Mouse (Mus musculus) limb, embryonic 14.5 days (tissue): Measurements from ENCODE around the gene Krtap19-5. TPM values are rescaled to one million over a fixed set of nuclear protein-coding genes. Genes with fewer than 3 reads are reported as not detected.

ENCODE experiments used
- ATAC-seq: fragments of 200-750 bp; cut with Nextera tagmentation; 2 replicates; pipeline ENCODE4 v1.8.0; 2017; ENCODE audit warnings: low read depth, moderate number of reproducible peaks, moderate TSS enrichment; ENCODE audit not compliant: low FRiP score
- DNase-seq: peaks from one replicate; pipeline ENCODE4 v3.0.0-alpha.2; 2015; ENCODE audit warnings: low spot score
- H3K27ac ChIP-seq: fragments of 300-500 bp; sonication (generic); replicated peaks from 2 replicates; pipeline ENCODE4 v1.5.1; 2014; ENCODE audit warnings: low read depth, mild to moderate bottlenecking, low read length, moderate library complexity, mixed read lengths
- H3K27me3 ChIP-seq: fragments of 300-500 bp; sonication (generic); 2 replicates; pipeline ENCODE4 v1.6.1; 2014; ENCODE audit warnings: low read length, mixed read lengths; ENCODE audit not compliant: control insufficient read depth, insufficient read depth
- H3K36me3 ChIP-seq: fragments of 300-500 bp; sonication (generic); 2 replicates; pipeline ENCODE4 v1.6.1; 2014; ENCODE audit warnings: mild to moderate bottlenecking, low read length, moderate library complexity, mixed read lengths; ENCODE audit not compliant: control insufficient read depth, insufficient read depth
- H3K4me1 ChIP-seq: fragments of 300-500 bp; sonication (generic); 2 replicates; pipeline ENCODE4 v1.6.1; 2014; ENCODE audit warnings: antibody characterized with exemption, low read length, mixed read lengths; ENCODE audit not compliant: control insufficient read depth, insufficient read depth
- H3K4me2 ChIP-seq: fragments of 300-500 bp; sonication (generic); replicated peaks from 2 replicates; pipeline ENCODE4 v1.6.1; 2014; ENCODE audit warnings: low read depth, mild to moderate bottlenecking, low read length, moderate library complexity; ENCODE audit not compliant: severe bottlenecking
- H3K4me3 ChIP-seq: fragments of 300-500 bp; sonication (generic); replicated peaks from 2 replicates; pipeline ENCODE4 v1.5.1; 2014; ENCODE audit warnings: low read length
- H3K9ac ChIP-seq: fragments of 300-500 bp; sonication (generic); 2 replicates; pipeline ENCODE4 v1.6.1; 2014; ENCODE audit warnings: mild to moderate bottlenecking, low read depth, low read length, moderate library complexity; ENCODE audit not compliant: severe bottlenecking
- H3K9me3 ChIP-seq: fragments of 300-500 bp; sonication (generic); 2 replicates; pipeline ENCODE4 v1.6.1; 2016; ENCODE audit warnings: low read length; ENCODE audit not compliant: control insufficient read depth
- POLR2A ChIP-seq: fragments of 200-500 bp; IDR thresholded peaks from 2 replicates; pipeline ENCODE4 v1.8.0; 2012; ENCODE audit warnings: inconsistent platforms, mild to moderate bottlenecking, moderate library complexity, borderline replicate concordance; ENCODE audit not compliant: insufficient read depth, insufficient read length; ENCODE audit errors: extremely low read depth
- WGBS: fragments of 180-500 bp; shearing (Covaris S2); extraction: QIAGEN DNeasy Blood & Tissue Kit; methylation state at CpG from one replicate; pipeline ENCODE4 v1.1.7; 2014; 5-methylcytosine and 5-hydroxymethylcytosine counted together
- polyA plus RNA-seq, 2 experiments: library from polyadenylated mRNA; depleted of rRNA in 1 of 2; stranded (reverse) in 1 of 2; unstranded in 1 of 2; fragments of >200 nt; fragmentation: Nextera tagmentation in 1 of 2; extraction: Ambion mirVana in 1 of 2; gene quantifications; 2 replicates each; pipeline versions ENCODE4 v1.2.1 to v1.2.3; 2012 to 2014

The Krtap19-5 gene
- polyA plus RNA-seq, 2 experiments, result not detected

DNA sequence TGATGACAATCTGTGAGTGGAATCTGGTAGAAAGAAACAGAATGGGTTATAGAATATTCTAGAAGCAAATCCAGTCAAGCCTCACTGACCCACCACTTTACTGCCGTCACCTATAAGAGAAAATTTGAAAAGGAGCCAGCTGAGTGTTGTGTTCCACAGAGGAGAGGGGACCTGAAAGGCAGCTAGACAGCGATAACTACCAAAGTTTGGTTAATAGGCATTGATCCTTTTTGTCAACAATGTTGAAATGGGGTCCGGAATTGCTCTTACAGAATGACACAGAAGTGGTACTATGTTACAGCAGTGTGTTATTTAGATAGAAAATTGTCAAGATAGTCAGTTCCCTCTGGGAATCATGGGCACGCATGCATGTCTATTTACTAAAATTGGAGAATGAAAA is 47.7 kb downstream of the Krtap19-5 start:
- DNase-seq (no peak), ATAC-seq (no peak)
- no peak overlapping the region for H3K4me2 ChIP-seq
- H3K27ac ChIP-seq, result no peak overlapping the region
- 80% methylated on average over 4 of the region's 4 CpGs for WGBS
- H3K9me3 ChIP-seq, result no peaks in the 10 kb centered on the region
- H3K9ac ChIP-seq, result no peak overlapping the region
- no peaks in the 10 kb centered on the region for H3K27me3 ChIP-seq
- TF ChIP-seq POLR2A, result no peak
- H3K36me3 ChIP-seq, result no peaks in the 10 kb centered on the region
- H3K4me1 ChIP-seq, result no peaks in the 10 kb centered on the region
- no peak overlapping the region for H3K4me3 ChIP-seq

DNA sequence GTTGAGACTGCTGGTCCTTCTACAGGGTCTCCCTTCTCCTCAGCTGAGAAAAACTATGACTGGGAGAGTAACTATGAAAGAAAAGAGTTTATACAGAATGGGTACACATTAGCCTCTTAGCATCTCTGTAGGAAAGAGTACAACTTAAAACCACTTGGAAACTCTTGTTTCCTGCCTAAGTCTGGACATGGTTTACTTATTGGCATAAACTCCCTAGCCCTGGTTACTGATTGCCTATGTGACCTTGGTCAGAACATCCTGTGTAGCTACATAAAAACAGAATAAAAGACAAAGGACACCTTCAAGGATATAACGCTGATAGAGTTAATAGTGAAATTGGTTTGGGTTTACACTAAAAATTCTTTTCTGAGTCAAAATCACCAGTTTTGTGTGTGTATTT is 48.9 kb downstream of the Krtap19-5 start:
- 92% methylated on average over 1 of the region's 1 CpGs for WGBS
- no peak for ATAC-seq

More for the DNA sequence above, 48.9 kb downstream of the Krtap19-5 start:
- no peaks in the 10 kb centered on the region for H3K27me3 ChIP-seq
- H3K4me2 ChIP-seq, result no peak overlapping the region
- no peaks in the 10 kb centered on the region for H3K4me1 ChIP-seq
- H3K9ac ChIP-seq, result no peak overlapping the region
- TF ChIP-seq POLR2A, result no peak
- no peaks in the 10 kb centered on the region for H3K36me3 ChIP-seq
- no peak overlapping the region for H3K4me3 ChIP-seq
- no peaks in the 10 kb centered on the region for H3K9me3 ChIP-seq
- H3K27ac ChIP-seq, result no peak overlapping the region
- no peak for DNase-seq

Other genes with a start within 250 kb of the Krtap19-5 start
- gene Krtap26-1, start 248.7 kb downstream of the Krtap19-5 start, polyA plus RNA-seq (2012; rRNA removed), result not detected in 2 replicates
- not detected in 2 replicates for gene Krtap26-1, start 248.7 kb downstream of the Krtap19-5 start, polyA plus RNA-seq (2014; fragmentation: Nextera tagmentation; extraction: Ambion mirVana)
- not detected in 2 replicates for gene Krtap27-1, start 224.8 kb downstream of the Krtap19-5 start, polyA plus RNA-seq (2012; rRNA removed)
- not detected in 2 replicates for gene Krtap27-1, start 224.8 kb downstream of the Krtap19-5 start, polyA plus RNA-seq (2014; fragmentation: Nextera tagmentation; extraction: Ambion mirVana)
- gene 2310061N02Rik, start 188.5 kb downstream of the Krtap19-5 start, polyA plus RNA-seq (2012; rRNA removed), result not detected in 2 replicates
- not detected in 2 replicates for gene 2310061N02Rik, start 188.5 kb downstream of the Krtap19-5 start, polyA plus RNA-seq (2014; fragmentation: Nextera tagmentation; extraction: Ambion mirVana)
- not detected in 2 replicates for gene Krtap13-1, start 167.6 kb downstream of the Krtap19-5 start, polyA plus RNA-seq (2012; rRNA removed)
- not detected in 2 replicates for gene Krtap13-1, start 167.6 kb downstream of the Krtap19-5 start, polyA plus RNA-seq (2014; fragmentation: Nextera tagmentation; extraction: Ambion mirVana)
- gene Krtap13, start 144.8 kb downstream of the Krtap19-5 start, polyA plus RNA-seq (2012; rRNA removed), result not detected in 2 replicates
- gene Krtap13, start 144.8 kb downstream of the Krtap19-5 start, polyA plus RNA-seq (2014; fragmentation: Nextera tagmentation; extraction: Ambion mirVana), result not detected in 2 replicates
- not detected in 2 replicates for gene 2310034C09Rik, start 137.6 kb downstream of the Krtap19-5 start, polyA plus RNA-seq (2012; rRNA removed)
- not detected in 2 replicates for gene 2310034C09Rik, start 137.6 kb downstream of the Krtap19-5 start, polyA plus RNA-seq (2014; fragmentation: Nextera tagmentation; extraction: Ambion mirVana)
- not detected in 2 replicates for gene 2310057N15Rik, start 122.3 kb downstream of the Krtap19-5 start, polyA plus RNA-seq (2012; rRNA removed)
- not detected in 2 replicates for gene 2310057N15Rik, start 122.3 kb downstream of the Krtap19-5 start, polyA plus RNA-seq (2014; fragmentation: Nextera tagmentation; extraction: Ambion mirVana)
- not detected in 2 replicates for gene Gm5965, start 118.6 kb downstream of the Krtap19-5 start, polyA plus RNA-seq (2012; rRNA removed)
- gene Gm5965, start 118.6 kb downstream of the Krtap19-5 start, polyA plus RNA-seq (2014; fragmentation: Nextera tagmentation; extraction: Ambion mirVana), result not detected in 2 replicates
- gene Gm20741, start 84.2 kb downstream of the Krtap19-5 start, polyA plus RNA-seq (2012; rRNA removed), result not detected in 2 replicates
- gene Gm20741, start 84.2 kb downstream of the Krtap19-5 start, polyA plus RNA-seq (2014; fragmentation: Nextera tagmentation; extraction: Ambion mirVana), result not detected in 2 replicates
- gene Krtap15, start 76.2 kb downstream of the Krtap19-5 start, polyA plus RNA-seq (2012; rRNA removed), result not detected in 2 replicates
- gene Krtap15, start 76.2 kb downstream of the Krtap19-5 start, polyA plus RNA-seq (2014; fragmentation: Nextera tagmentation; extraction: Ambion mirVana), result not detected in 2 replicates
- gene Krtap14, start 70.3 kb downstream of the Krtap19-5 start, polyA plus RNA-seq (2012; rRNA removed), result not detected in 2 replicates
- gene Krtap14, start 70.3 kb downstream of the Krtap19-5 start, polyA plus RNA-seq (2014; fragmentation: Nextera tagmentation; extraction: Ambion mirVana), result not detected in 2 replicates
- not detected in 2 replicates for gene Krtap19-1, start 27.0 kb downstream of the Krtap19-5 start, polyA plus RNA-seq (2012; rRNA removed)
- not detected in 2 replicates for gene Krtap19-1, start 27.0 kb downstream of the Krtap19-5 start, polyA plus RNA-seq (2014; fragmentation: Nextera tagmentation; extraction: Ambion mirVana)
- not detected in 2 replicates for gene Krtap19-2, start 22.2 kb downstream of the Krtap19-5 start, polyA plus RNA-seq (2012; rRNA removed)
- gene Krtap19-2, start 22.2 kb downstream of the Krtap19-5 start, polyA plus RNA-seq (2014; fragmentation: Nextera tagmentation; extraction: Ambion mirVana), result not detected in 2 replicates
- gene Krtap19-3, start 18.4 kb downstream of the Krtap19-5 start, polyA plus RNA-seq (2012; rRNA removed), result not detected in 2 replicates
- not detected in 2 replicates for gene Krtap19-3, start 18.4 kb downstream of the Krtap19-5 start, polyA plus RNA-seq (2014; fragmentation: Nextera tagmentation; extraction: Ambion mirVana)
- not detected in 2 replicates for gene Krtap19-4, start 11.4 kb downstream of the Krtap19-5 start, polyA plus RNA-seq (2012; rRNA removed)
- gene Krtap19-4, start 11.4 kb downstream of the Krtap19-5 start, polyA plus RNA-seq (2014; fragmentation: Nextera tagmentation; extraction: Ambion mirVana), result not detected in 2 replicates
- gene Krtap19-9b, start 35.8 kb upstream of the Krtap19-5 start, polyA plus RNA-seq (2012; rRNA removed), result not detected in 2 replicates
- not detected in 2 replicates for gene Krtap19-9b, start 35.8 kb upstream of the Krtap19-5 start, polyA plus RNA-seq (2014; fragmentation: Nextera tagmentation; extraction: Ambion mirVana)
- gene Krtap16-3, start 66.4 kb upstream of the Krtap19-5 start, polyA plus RNA-seq (2012; rRNA removed), result not detected in 2 replicates
- not detected in 2 replicates for gene Krtap16-3, start 66.4 kb upstream of the Krtap19-5 start, polyA plus RNA-seq (2014; fragmentation: Nextera tagmentation; extraction: Ambion mirVana)
- gene Krtap22-2, start 114.3 kb upstream of the Krtap19-5 start, polyA plus RNA-seq (2012; rRNA removed), result not detected in 2 replicates
- not detected in 2 replicates for gene Krtap22-2, start 114.3 kb upstream of the Krtap19-5 start, polyA plus RNA-seq (2014; fragmentation: Nextera tagmentation; extraction: Ambion mirVana)
- gene Gm10229, start 118.8 kb upstream of the Krtap19-5 start, polyA plus RNA-seq (2012; rRNA removed), result not detected in 2 replicates
- not detected in 2 replicates for gene Gm10229, start 118.8 kb upstream of the Krtap19-5 start, polyA plus RNA-seq (2014; fragmentation: Nextera tagmentation; extraction: Ambion mirVana)
- not detected in 2 replicates for gene Krtap6-1, start 135.2 kb upstream of the Krtap19-5 start, polyA plus RNA-seq (2012; rRNA removed)
- gene Krtap6-1, start 135.2 kb upstream of the Krtap19-5 start, polyA plus RNA-seq (2014; fragmentation: Nextera tagmentation; extraction: Ambion mirVana), result not detected in 2 replicates
- gene Gm10228, start 145.0 kb upstream of the Krtap19-5 start, polyA plus RNA-seq (2012; rRNA removed), result not detected in 2 replicates
- not detected in 2 replicates for gene Gm10228, start 145.0 kb upstream of the Krtap19-5 start, polyA plus RNA-seq (2014; fragmentation: Nextera tagmentation; extraction: Ambion mirVana)
- gene Krtap6-5, start 151.4 kb upstream of the Krtap19-5 start, polyA plus RNA-seq (2012; rRNA removed), result not detected in 2 replicates
- gene Krtap6-5, start 151.4 kb upstream of the Krtap19-5 start, polyA plus RNA-seq (2014; fragmentation: Nextera tagmentation; extraction: Ambion mirVana), result not detected in 2 replicates
- gene 1110025L11Rik, start 167.5 kb upstream of the Krtap19-5 start, polyA plus RNA-seq (2012; rRNA removed), result not detected in 2 replicates
- not detected in 2 replicates for gene 1110025L11Rik, start 167.5 kb upstream of the Krtap19-5 start, polyA plus RNA-seq (2014; fragmentation: Nextera tagmentation; extraction: Ambion mirVana)
- gene Krtap6-3, start 187.6 kb upstream of the Krtap19-5 start, polyA plus RNA-seq (2012; rRNA removed), result not detected in 2 replicates
- gene Krtap6-3, start 187.6 kb upstream of the Krtap19-5 start, polyA plus RNA-seq (2014; fragmentation: Nextera tagmentation; extraction: Ambion mirVana), result not detected in 2 replicates
- gene Gm6358, start 244.4 kb upstream of the Krtap19-5 start, polyA plus RNA-seq (2012; rRNA removed), result not detected in 2 replicates
- gene Gm6358, start 244.4 kb upstream of the Krtap19-5 start, polyA plus RNA-seq (2014; fragmentation: Nextera tagmentation; extraction: Ambion mirVana), result not detected in 2 replicates